ENCODE assay signal across 21 mouse cellular contexts in genomic region chr8:105393089-105393787, GRCm38 (mm10). TPM values are rescaled to one million over a fixed set of nuclear protein-coding genes. Genes with fewer than 3 reads are reported as not detected.
A peak's percentile ranks its signal among the peaks of the same experiment; 100 is the strongest.
DNase-seq lines count a peak whose midpoint lies in the region; ATAC-seq and TF ChIP-seq lines count a peak whose summit lies in the region.
"Had no signal": no experiment of that assay in that cellular context is flagged by ENCODE, and none has a peak within 500 bp of the region (broad histone marks: within the 10 kb centered on the region; RNA-seq: fewer than 3 reads in every experiment).

No protein-coding gene starts in this region.

- H3K4me3 ChIP-seq in gastrocnemius, adult 2 months = no peak overlapping the region
- no peak overlapping the region for H3K4me3 ChIP-seq in heart, embryonic 15.5 days
- H3K4me3 ChIP-seq in forebrain, embryonic 13.5 days = no peak overlapping the region
- no peak overlapping the region for H3K4me3 ChIP-seq in hindbrain, embryonic 13.5 days
- H3K4me3 ChIP-seq: embryonic facial prominence, embryonic 13.5 days; limb, embryonic 13.5 days had no signal

- peak overlapping the region; percentile 57 for H3K27ac ChIP-seq in gastrocnemius, adult 2 months
- no peak overlapping the region for H3K27ac ChIP-seq in heart, embryonic 15.5 days
- H3K27ac ChIP-seq in forebrain, embryonic 13.5 days = no peak overlapping the region
- no peak overlapping the region for H3K27ac ChIP-seq in hindbrain, embryonic 13.5 days
- H3K27ac ChIP-seq: embryonic facial prominence, embryonic 13.5 days; limb, embryonic 13.5 days had no signal

- no peak overlapping the region for H3K9ac ChIP-seq in heart, embryonic 15.5 days
- H3K9ac ChIP-seq in forebrain, embryonic 13.5 days = no peak overlapping the region
- H3K9ac ChIP-seq in hindbrain, embryonic 13.5 days = no peak overlapping the region
- H3K9ac ChIP-seq: embryonic facial prominence, embryonic 13.5 days; limb, embryonic 13.5 days had no signal

- TF ChIP-seq CTCF in gastrocnemius, adult 2 months (IDR thresholded peaks at IDR 0.05) = no peak

- intact Hi-C loops in gastrocnemius, adult 2 months (cut with DNase I) = no loop called here

- WGBS in heart, embryonic 15.5 days = 63% methylated on average over 12 of the region's 12 CpGs
- 91% methylated on average over 12 of the region's 12 CpGs for WGBS in forebrain, embryonic 13.5 days
- WGBS in hindbrain, embryonic 13.5 days = 86% methylated on average over 12 of the region's 12 CpGs

- H3K36me3 ChIP-seq in heart, embryonic 15.5 days = no peaks in the 10 kb centered on the region
- H3K36me3 ChIP-seq in forebrain, embryonic 13.5 days (ENCODE audit: poor library complexity, severe bottlenecking) = no peaks in the 10 kb centered on the region
- H3K36me3 ChIP-seq in hindbrain, embryonic 13.5 days = no peaks in the 10 kb centered on the region
- H3K36me3 ChIP-seq: embryonic facial prominence, embryonic 13.5 days; limb, embryonic 13.5 days had no signal

- peaks cover 17% of the 10 kb centered on the region; the same call in 1 of the 2 replicates for H3K27me3 ChIP-seq in heart, embryonic 15.5 days
- H3K27me3 ChIP-seq in forebrain, embryonic 13.5 days = 0 out of 2 replicates have a peak, but pooled peaks cover 5% of the 10 kb centered on the region
- H3K27me3 ChIP-seq in hindbrain, embryonic 13.5 days = no peaks in the 10 kb centered on the region
- H3K27me3 ChIP-seq: embryonic facial prominence, embryonic 13.5 days had no signal

- peaks cover 3% of the 10 kb centered on the region; the same call in 1 of the 2 replicates for H3K4me1 ChIP-seq in heart, embryonic 15.5 days (replicated peaks)
- H3K4me1 ChIP-seq in forebrain, embryonic 13.5 days = no peaks in the 10 kb centered on the region
- H3K4me1 ChIP-seq in hindbrain, embryonic 13.5 days (replicated peaks) = peaks cover 4% of the 10 kb centered on the region
- H3K4me1 ChIP-seq: embryonic facial prominence, embryonic 13.5 days had no signal

- H3K4me2 ChIP-seq in heart, embryonic 15.5 days = no peak overlapping the region
- H3K4me2 ChIP-seq in forebrain, embryonic 13.5 days = no peak overlapping the region
- no peak overlapping the region for H3K4me2 ChIP-seq in hindbrain, embryonic 13.5 days
- H3K4me2 ChIP-seq: embryonic facial prominence, embryonic 13.5 days; limb, embryonic 13.5 days had no signal

- ATAC-seq in common myeloid progenitor, adult 5-6 weeks (replicated peaks; ENCODE audit: low read depth, poor library complexity, severe bottlenecking) = peak; percentile 18
- ATAC-seq in heart, embryonic 15.5 days (replicated peaks; ENCODE audit: insufficient number of reproducible peaks, insufficient read depth, low FRiP score, low read depth) = peak; percentile 53; the same call in 1 of the 2 replicates
- no peak for ATAC-seq in forebrain, embryonic 13.5 days
- ATAC-seq in hindbrain, embryonic 13.5 days (ENCODE audit: low FRiP score) = no peak
- ATAC-seq: hindbrain, embryonic 16.5 days had no signal

- H3K9me3 ChIP-seq in heart, embryonic 15.5 days (replicated peaks) = no peaks in the 10 kb centered on the region
- no peaks in the 10 kb centered on the region for H3K9me3 ChIP-seq in forebrain, embryonic 13.5 days (replicated peaks)
- H3K9me3 ChIP-seq in hindbrain, embryonic 13.5 days = no peaks in the 10 kb centered on the region
- H3K9me3 ChIP-seq: embryonic facial prominence, embryonic 13.5 days; limb, embryonic 13.5 days had no signal

- peak; percentile 51 for DNase-seq in gastrocnemius, adult 2 months
- no peak for DNase-seq in gastrocnemius, postnatal 10 days
- peak; percentile 30 for DNase-seq in lung, postnatal 25 days (ENCODE audit: low spot score)
- DNase-seq in neural tube, embryonic 10.5 days (ENCODE audit: extremely low spot score, low spot score) = no peak
- DNase-seq: adrenal gland, adult 2 months; cerebellum, adult 2 months; kidney, adult 11 months; kidney, postnatal 14 days; layer of hippocampus, adult 9-11 months; midbrain, embryonic 14.5 days; spleen, adult 18-20 months had no signal

RNA-seq across cellular contexts. Expression of gene Kctd19, which starts 20.1 kb away (rescaled TPM):
- under 1 TPM in 1 of 2 experiments, not detected in 1; 0.23 TPM for total RNA-seq in gastrocnemius, adult 2 months (2021)
- under 1 TPM in 1 of 2 experiments, not detected in 1; 0.07 TPM for total RNA-seq in gastrocnemius, postnatal 10 days (2021)
- total RNA-seq in common myeloid progenitor, adult 5-6 weeks (2017) = not detected in 2 replicates
- 0.09 and 0.11 TPM in 2 replicates for polyA plus RNA-seq in heart, embryonic 15.5 days (2015; fragmentation: Nextera tagmentation; extraction: Ambion mirVana)
- polyA plus RNA-seq in forebrain, embryonic 13.5 days (2015; fragmentation: Nextera tagmentation; extraction: Ambion mirVana) = not detected in 2 replicates
- not detected in 2 replicates for polyA plus RNA-seq in hindbrain, embryonic 13.5 days (2015; fragmentation: Nextera tagmentation; extraction: Ambion mirVana)
- total RNA-seq: adrenal gland, adult 2 months had no signal
- polyA plus RNA-seq: cortical plate, adult 2 months; embryonic facial prominence, embryonic 13.5 days; hindbrain, embryonic 16.5 days; limb, embryonic 13.5 days; liver, embryonic 16.5 days; midbrain, embryonic 14.5 days; stomach, embryonic 16.5 days had no signal

RNA-seq across cellular contexts. Expression of gene Lrrc36, which starts 20.1 kb away (rescaled TPM):
- total RNA-seq in gastrocnemius, adult 2 months (2021) = under 1 TPM; 0.64 to 0.73 TPM
- total RNA-seq in gastrocnemius, postnatal 10 days (2021) = 1 to 10 TPM in 1 of 2 experiments, under 1 TPM in 1; 0.93 to 1.1 TPM
- 0.69 and 1.5 TPM in 2 replicates for total RNA-seq in common myeloid progenitor, adult 5-6 weeks (2017)
- polyA plus RNA-seq in heart, embryonic 15.5 days (2015; fragmentation: Nextera tagmentation; extraction: Ambion mirVana) = 0.08 and 0.19 TPM in 2 replicates
- polyA plus RNA-seq in forebrain, embryonic 13.5 days (2015; fragmentation: Nextera tagmentation; extraction: Ambion mirVana) = 0.44 and 0.98 TPM in 2 replicates
- 1.1 and 1.7 TPM in 2 replicates for polyA plus RNA-seq in hindbrain, embryonic 13.5 days (2015; fragmentation: Nextera tagmentation; extraction: Ambion mirVana)
- polyA plus RNA-seq: embryonic facial prominence, embryonic 13.5 days had no signal

RNA-seq across cellular contexts. Expression of gene Plekhg4, which starts 20.2 kb away (rescaled TPM):
- total RNA-seq in gastrocnemius, adult 2 months (2021) = not detected
- under 1 TPM; 0.07 to 0.79 TPM for total RNA-seq in gastrocnemius, postnatal 10 days (2021)
- total RNA-seq in common myeloid progenitor, adult 5-6 weeks (2017) = not detected in 2 replicates
- polyA plus RNA-seq in heart, embryonic 15.5 days (2015; fragmentation: Nextera tagmentation; extraction: Ambion mirVana) = 0.14 and 0.19 TPM in 2 replicates
- polyA plus RNA-seq in forebrain, embryonic 13.5 days (2015; fragmentation: Nextera tagmentation; extraction: Ambion mirVana) = 0.85 and 1.1 TPM in 2 replicates
- polyA plus RNA-seq in hindbrain, embryonic 13.5 days (2015; fragmentation: Nextera tagmentation; extraction: Ambion mirVana) = 1.6 and 1.9 TPM in 2 replicates
- polyA plus RNA-seq: liver, embryonic 16.5 days had no signal

RNA-seq across cellular contexts. Expression of gene Slc9a5, which starts 44.6 kb away (rescaled TPM):
- under 1 TPM; 0.45 to 0.92 TPM for total RNA-seq in gastrocnemius, adult 2 months (2021)
- total RNA-seq in gastrocnemius, postnatal 10 days (2021) = 1 to 10 TPM; 1.4 to 2.4 TPM
- total RNA-seq in common myeloid progenitor, adult 5-6 weeks (2017) = 0.10 and 0.46 TPM in 2 replicates
- 0.94 and 2.0 TPM in 2 replicates for polyA plus RNA-seq in heart, embryonic 15.5 days (2015; fragmentation: Nextera tagmentation; extraction: Ambion mirVana)
- 4.6 and 5.0 TPM in 2 replicates for polyA plus RNA-seq in forebrain, embryonic 13.5 days (2015; fragmentation: Nextera tagmentation; extraction: Ambion mirVana)
- 7.3 and 7.4 TPM in 2 replicates for polyA plus RNA-seq in hindbrain, embryonic 13.5 days (2015; fragmentation: Nextera tagmentation; extraction: Ambion mirVana)

RNA-seq across cellular contexts. Expression of gene Fhod1, which starts 45.5 kb away (rescaled TPM):
- 10 to 100 TPM; 17.5 to 23.4 TPM for total RNA-seq in gastrocnemius, adult 2 months (2021)
- total RNA-seq in gastrocnemius, postnatal 10 days (2021) = 10 to 100 TPM in 1 of 2 experiments, 1 to 10 TPM in 1; 8.9 to 14.7 TPM
- total RNA-seq in common myeloid progenitor, adult 5-6 weeks (2017) = 4.2 and 7.3 TPM in 2 replicates
- 1.4 and 2.3 TPM in 2 replicates for polyA plus RNA-seq in heart, embryonic 15.5 days (2015; fragmentation: Nextera tagmentation; extraction: Ambion mirVana)
- 0.81 and 0.97 TPM in 2 replicates for polyA plus RNA-seq in forebrain, embryonic 13.5 days (2015; fragmentation: Nextera tagmentation; extraction: Ambion mirVana)
- 0.74 and 0.76 TPM in 2 replicates for polyA plus RNA-seq in hindbrain, embryonic 13.5 days (2015; fragmentation: Nextera tagmentation; extraction: Ambion mirVana)

Comparison
In these comparisons a context has a peak if more than half of its experiments do, and no peak if none do; other contexts are left out.
1. DNase-seq: peak in gastrocnemius, adult 2 months (single experiment) and lung, postnatal 25 days (single experiment); none in gastrocnemius, postnatal 10 days (single experiment) and neural tube, embryonic 10.5 days (single experiment).
2. ATAC-seq: peak in common myeloid progenitor, adult 5-6 weeks (single experiment) and heart, embryonic 15.5 days (single experiment); none in forebrain, embryonic 13.5 days (single experiment) and hindbrain, embryonic 13.5 days (single experiment).